Mouse (Mus musculus) forebrain, embryonic 16.5 days (tissue): Measurements from ENCODE around the gene Zic5. TPM values are rescaled to one million over a fixed set of nuclear protein-coding genes. Genes with fewer than 3 reads are reported as not detected.
A peak's percentile ranks its signal among the peaks of the same experiment; 100 is the strongest.

ENCODE experiments used
- ATAC-seq: fragments of 200-750 bp; cut with Nextera tagmentation; 2 replicates; pipeline ENCODE4 v1.8.0; 2017; ENCODE audit warnings: mild to moderate bottlenecking, moderate library complexity
- H3K27ac ChIP-seq: fragments of 300-500 bp; sonication (generic); 2 replicates; pipeline ENCODE4 v1.5.1; 2014; ENCODE audit warnings: low read length, control low read depth
- H3K27me3 ChIP-seq: fragments of 300-500 bp; sonication (generic); replicated peaks from 2 replicates; pipeline ENCODE4 v1.6.1; 2014; ENCODE audit warnings: low read length; ENCODE audit not compliant: control insufficient read depth, insufficient read depth
- H3K36me3 ChIP-seq: fragments of 300-500 bp; sonication (generic); 2 replicates; pipeline ENCODE4 v1.6.1; 2014; ENCODE audit not compliant: control insufficient read depth, insufficient read depth
- H3K4me1 ChIP-seq: fragments of 300-500 bp; sonication (generic); replicated peaks from 2 replicates; pipeline ENCODE4 v1.6.1; 2014; ENCODE audit warnings: low read length; ENCODE audit not compliant: control insufficient read depth, insufficient read depth
- H3K4me2 ChIP-seq: fragments of 300-500 bp; sonication (generic); 2 replicates; pipeline ENCODE4 v1.6.1; 2014; ENCODE audit warnings: mild to moderate bottlenecking, low read length, control low read depth
- H3K4me3 ChIP-seq: fragments of 300-500 bp; sonication (generic); replicated peaks from 2 replicates; pipeline ENCODE4 v1.5.1; 2014; ENCODE audit warnings: mild to moderate bottlenecking, low read length, control low read depth
- H3K9ac ChIP-seq: fragments of 300-500 bp; sonication (generic); replicated peaks from 2 replicates; pipeline ENCODE4 v1.6.1; 2014; ENCODE audit warnings: low read depth, low read length, control low read depth
- H3K9me3 ChIP-seq: fragments of 300-500 bp; sonication (generic); 2 replicates; pipeline ENCODE4 v1.6.1; 2016; ENCODE audit warnings: low read length; ENCODE audit not compliant: control insufficient read depth
- WGBS: fragments of 180-500 bp; shearing (Covaris S2); extraction: QIAGEN DNeasy Blood & Tissue Kit; methylation state at CpG from one replicate; pipeline ENCODE4 v1.1.7; 2014; 5-methylcytosine and 5-hydroxymethylcytosine counted together
- polyA plus RNA-seq: library from polyadenylated mRNA; unstranded; fragments of >200 nt; fragmentation: Nextera tagmentation; extraction: Ambion mirVana; gene quantifications from 2 replicates; pipeline ENCODE4 v1.2.1, GENCODE M21; 2015

Zic5 gene
- polyA plus RNA-seq, 1 experiment from 2014 or later, result 8.7 TPM

- Histone ChIP-seq H3K4me3 (no peak overlapping the region), H3K36me3 (no peaks in the 10 kb centered on the region), H3K4me2 (peak overlapping the region; percentile 52), H3K27ac (peak overlapping the region; percentile 2), H3K27me3 (peaks cover 32% of the 10 kb centered on the region), H3K9ac (no peak overlapping the region), H3K9me3 (no peaks in the 10 kb centered on the region), H3K4me1 (peaks cover 37% of the 10 kb centered on the region)
- 5% methylated on average over 13 of the region's 13 CpGs for WGBS
- ATAC-seq, result peak; percentile 24; the same call in 1 of the 2 replicates
Measured at GRCm38 (mm10) chr14:122452701-122453387, 12.6 kb downstream of the Zic5 start.

- Histone ChIP-seq H3K4me1 (peaks cover 37% of the 10 kb centered on the region), H3K4me3 (no peak overlapping the region), H3K4me2 (no peak overlapping the region), H3K27me3 (peaks cover 32% of the 10 kb centered on the region), H3K36me3 (no peaks in the 10 kb centered on the region), H3K27ac (no peak overlapping the region), H3K9ac (no peak overlapping the region), H3K9me3 (no peaks in the 10 kb centered on the region)
- WGBS, result 62% methylated on average over 5 of the region's 5 CpGs
- no peak for ATAC-seq
Measured at GRCm38 (mm10) chr14:122451551-122452145, 13.8 kb downstream of the Zic5 start.

- peak; percentile 47 for ATAC-seq
- H3K36me3 ChIP-seq, result no peaks in the 10 kb centered on the region
Measured at GRCm38 (mm10) chr14:122450496-122451382, 14.7 kb downstream of the Zic5 start, which contains the start of gene Gm5089. Gene Gm5089, minus strand, starts transcription at chr14:122451115.

GRCm38 (mm10) chr14:122449601-122450495, 15.6 kb downstream of the Zic5 start:
- no peak for ATAC-seq
- H3K4me2 ChIP-seq, result peak overlapping the region; percentile 54
- no peaks in the 10 kb centered on the region for H3K9me3 ChIP-seq
- H3K36me3 ChIP-seq, result no peaks in the 10 kb centered on the region
- peaks cover 37% of the 10 kb centered on the region for H3K4me1 ChIP-seq
- peak overlapping the region; percentile 42 for H3K4me3 ChIP-seq
- WGBS, result 3% methylated on average over 29 of the region's 29 CpGs
- peak overlapping the region; percentile 20 for H3K27ac ChIP-seq
- H3K9ac ChIP-seq, result peak overlapping the region; percentile 47
- H3K27me3 ChIP-seq, result peaks cover 26% of the 10 kb centered on the region

More at GRCm38 (mm10) chr14:122450496-122451382, 14.7 kb downstream of the Zic5 start, which contains the start of gene Gm5089:
- Histone ChIP-seq H3K4me1 (peaks cover 37% of the 10 kb centered on the region), H3K9ac (peak within 1 kb of the TSS; percentile 47), H3K27ac (peak within 1 kb of the TSS; percentile 39), H3K4me2 (peak within 1 kb of the TSS; percentile 54), H3K27me3 (peaks cover 29% of the 10 kb centered on the region), H3K9me3 (no peaks in the 10 kb centered on the region), H3K4me3 (peak within 1 kb of the TSS; percentile 42)
- under 1% methylated on average over 59 of the region's 59 CpGs for WGBS

DNA sequence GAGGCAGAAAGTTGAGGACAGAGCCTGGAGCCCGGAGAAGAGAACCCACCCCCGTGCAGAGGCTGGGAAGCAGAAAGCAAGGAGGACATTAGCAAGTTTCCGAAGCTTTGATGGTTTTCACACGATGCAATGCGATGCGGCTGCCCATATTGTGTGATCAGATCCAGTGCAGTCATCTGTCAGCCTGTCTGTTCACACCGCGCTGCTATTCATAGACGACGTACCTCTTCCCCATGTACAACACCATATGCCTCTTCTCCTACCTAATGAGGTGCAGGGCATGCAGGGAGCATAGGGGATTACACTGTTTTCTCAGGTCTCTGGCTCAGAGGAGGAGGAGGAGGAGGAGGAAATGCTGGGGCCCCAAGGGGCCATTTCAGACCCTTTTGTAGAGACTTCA, 28.6 kb downstream of the Zic5 start:
- no peaks in the 10 kb centered on the region for H3K36me3 ChIP-seq
- no peaks in the 10 kb centered on the region for H3K27me3 ChIP-seq
- H3K27ac ChIP-seq, result no peak overlapping the region
- no peaks in the 10 kb centered on the region for H3K9me3 ChIP-seq
- no peak overlapping the region for H3K9ac ChIP-seq
- H3K4me2 ChIP-seq, result no peak overlapping the region
- 48% methylated on average over 10 of the region's 10 CpGs for WGBS
- peak; percentile 88 for ATAC-seq
- no peak overlapping the region for H3K4me3 ChIP-seq
- no peaks in the 10 kb centered on the region for H3K4me1 ChIP-seq

DNA sequence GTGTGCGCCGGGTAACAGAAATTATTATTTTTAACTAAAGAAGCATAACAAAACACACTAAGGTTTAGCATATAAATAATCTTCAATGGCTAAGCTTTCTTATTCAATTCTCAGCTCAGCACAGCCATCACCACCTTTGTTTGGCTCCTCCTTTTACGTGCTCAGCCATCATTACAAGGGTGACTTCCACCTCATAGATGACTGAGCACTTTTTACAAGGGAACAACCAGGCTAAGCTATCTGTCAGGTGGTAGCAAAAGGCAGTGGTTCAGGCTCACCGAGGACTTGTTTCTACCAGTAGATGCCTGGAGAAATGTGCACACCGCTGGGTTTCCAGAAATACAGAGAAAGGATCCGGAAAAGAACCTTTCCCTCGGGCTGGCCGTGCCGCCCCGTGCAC, 31.4 kb downstream of the Zic5 start:
- no peak for ATAC-seq
- H3K4me3 ChIP-seq, result no peak overlapping the region
- no peaks in the 10 kb centered on the region for H3K36me3 ChIP-seq
- H3K4me2 ChIP-seq, result no peak overlapping the region
- no peak overlapping the region for H3K27ac ChIP-seq
- no peaks in the 10 kb centered on the region for H3K4me1 ChIP-seq
- WGBS, result 87% methylated on average over 10 of the region's 10 CpGs
- H3K9ac ChIP-seq, result no peak overlapping the region
- no peaks in the 10 kb centered on the region for H3K27me3 ChIP-seq
- H3K9me3 ChIP-seq, result no peaks in the 10 kb centered on the region

GRCm38 (mm10) chr14:122432558-122432957, 32.9 kb downstream of the Zic5 start:
- ATAC-seq, result no peak
- H3K27ac ChIP-seq, result no peak overlapping the region
- no peaks in the 10 kb centered on the region for H3K36me3 ChIP-seq
- no peak overlapping the region for H3K4me2 ChIP-seq
- 56% methylated on average over 3 of the region's 3 CpGs for WGBS
- H3K4me1 ChIP-seq, result no peaks in the 10 kb centered on the region
- no peak overlapping the region for H3K4me3 ChIP-seq
- H3K9me3 ChIP-seq, result no peaks in the 10 kb centered on the region
- H3K27me3 ChIP-seq, result no peaks in the 10 kb centered on the region
- H3K9ac ChIP-seq, result no peak overlapping the region

DNA sequence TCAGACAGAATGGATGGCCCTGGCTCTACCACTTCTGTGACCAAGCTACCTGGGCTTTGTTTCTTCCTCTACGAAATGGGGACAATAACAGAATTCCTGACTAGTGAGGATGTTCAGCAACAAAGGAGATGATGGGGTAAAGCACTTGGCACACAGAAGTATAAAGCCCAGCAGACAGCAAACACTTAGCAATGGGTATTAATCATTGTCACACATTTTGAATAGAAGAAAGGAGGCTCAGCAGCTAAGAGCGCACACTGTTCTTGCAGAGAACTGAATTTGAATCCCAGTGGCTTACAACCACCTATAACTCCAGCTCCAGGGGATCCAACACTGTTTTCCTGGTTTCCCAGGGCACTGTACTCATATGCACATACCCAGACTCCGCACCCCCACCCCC, 37.8 kb downstream of the Zic5 start:
- no peak for ATAC-seq
- H3K36me3 ChIP-seq, result no peaks in the 10 kb centered on the region
- no peak overlapping the region for H3K4me3 ChIP-seq
- no peak overlapping the region for H3K9ac ChIP-seq
- H3K9me3 ChIP-seq, result no peaks in the 10 kb centered on the region
- 0 out of 2 replicates have a peak, but pooled peaks cover 4% of the 10 kb centered on the region for H3K4me1 ChIP-seq
- H3K27ac ChIP-seq, result no peak overlapping the region
- no peaks in the 10 kb centered on the region for H3K27me3 ChIP-seq
- WGBS, result 88% methylated on average over 3 of the region's 3 CpGs
- no peak overlapping the region for H3K4me2 ChIP-seq
